Mouse (Mus musculus): ENCODE data around the gene Synpo2l.

- TF ChIP-seq CTCF (IDR thresholded peaks at IDR 0.05; ENCODE audit: extremely low read depth, insufficient read depth, insufficient read length, insufficient replicate concordance) (no peak), POLR2A (IDR thresholded peaks at IDR 0.05; ENCODE audit: low read depth, low read length) (no peak)
These were observed 26.7 kb downstream of the Synpo2l start for GRCm38 (mm10) chr14:20641438-20641875.

Measured in spleen, adult 2 months (tissue).